Mouse (Mus musculus) heart, embryonic 12.5 days (tissue): Measurements from ENCODE around the gene Tmem117. TPM values are rescaled to one million over a fixed set of nuclear protein-coding genes. Genes with fewer than 3 reads are reported as not detected.
A peak's percentile ranks its signal among the peaks of the same experiment; 100 is the strongest.

Experiments
- ATAC-seq: fragments of 200-750 bp; cut with Nextera tagmentation; 2 replicates; pipeline ENCODE4 v1.8.0; 2017; ENCODE audit warnings: moderate TSS enrichment, moderate library complexity; ENCODE audit not compliant: insufficient number of reproducible peaks, low FRiP score
- H3K27ac ChIP-seq: fragments of 300-500 bp; sonication (generic); 2 replicates; pipeline ENCODE4 v1.5.1; 2016; ENCODE audit warnings: mild to moderate bottlenecking, moderate library complexity; ENCODE audit not compliant: poor library complexity, severe bottlenecking
- H3K27me3 ChIP-seq: fragments of 300-500 bp; sonication (generic); replicated peaks from 2 replicates; pipeline ENCODE4 v1.6.1; 2016; ENCODE audit warnings: mild to moderate bottlenecking, moderate library complexity
- H3K36me3 ChIP-seq: fragments of 300-500 bp; sonication (generic); 2 replicates; pipeline ENCODE4 v1.6.1; 2016; ENCODE audit warnings: mild to moderate bottlenecking, moderate library complexity
- H3K4me1 ChIP-seq: fragments of 300-500 bp; sonication (generic); replicated peaks from 2 replicates; pipeline ENCODE4 v1.6.1; 2016; ENCODE audit warnings: mild to moderate bottlenecking
- H3K4me2 ChIP-seq: fragments of 300-500 bp; sonication (generic); 2 replicates; pipeline ENCODE4 v1.6.1; 2016; ENCODE audit warnings: mild to moderate bottlenecking, moderate library complexity
- H3K4me3 ChIP-seq: fragments of 300-500 bp; sonication (generic); 2 replicates; pipeline ENCODE4 v1.5.1; 2016; ENCODE audit warnings: mild to moderate bottlenecking
- H3K9ac ChIP-seq: fragments of 300-500 bp; sonication (generic); 2 replicates; pipeline ENCODE4 v1.6.1; 2016; ENCODE audit warnings: mild to moderate bottlenecking, moderate library complexity
- H3K9me3 ChIP-seq: fragments of 300-500 bp; sonication (generic); replicated peaks from 2 replicates; pipeline ENCODE4 v1.6.1; 2016; ENCODE audit warnings: mild to moderate bottlenecking, moderate library complexity
- WGBS: fragments of 180-500 bp; shearing (Covaris S2); methylation state at CpG from one replicate; pipeline ENCODE4 v1.1.7; 2016; 5-methylcytosine and 5-hydroxymethylcytosine counted together
- polyA plus RNA-seq: library from polyadenylated mRNA; unstranded; fragments of >200 nt; fragmentation: Nextera tagmentation; extraction: Ambion mirVana; gene quantifications from 2 replicates; pipeline ENCODE4 v1.2.1, GENCODE M21; 2016

The Tmem117 gene
- polyA plus RNA-seq, 1 experiment from 2014 or later = 1.7 TPM

- H3K36me3 ChIP-seq = no peaks in the 10 kb centered on the region
- 22% methylated on average over 3 of the region's 3 CpGs for WGBS
- H3K4me2 ChIP-seq = no peak overlapping the region
- H3K27me3 ChIP-seq = no peaks in the 10 kb centered on the region
- no peaks in the 10 kb centered on the region; the same call in 1 of the 2 replicates for H3K4me1 ChIP-seq
- H3K9ac ChIP-seq = no peak overlapping the region
- no peaks in the 10 kb centered on the region for H3K9me3 ChIP-seq
- ATAC-seq = no peak
- no peak overlapping the region for H3K27ac ChIP-seq
- no peak overlapping the region for H3K4me3 ChIP-seq
Observed at GRCm38 (mm10) chr15:94601339-94601738, 27.7 kb upstream of the Tmem117 start.

- Histone ChIP-seq H3K4me2 (no peak overlapping the region), H3K9me3 (no peaks in the 10 kb centered on the region), H3K27ac (no peak overlapping the region), H3K36me3 (no peaks in the 10 kb centered on the region), H3K4me1 (no peaks in the 10 kb centered on the region; the same call in 1 of the 2 replicates), H3K4me3 (no peak overlapping the region), H3K9ac (no peak overlapping the region), H3K27me3 (no peaks in the 10 kb centered on the region)
- no peak for ATAC-seq
- 65% methylated on average over 3 of the region's 3 CpGs for WGBS
Observed at GRCm38 (mm10) chr15:94602441-94602840, 26.6 kb upstream of the Tmem117 start.

GRCm38 (mm10) chr15:94607768-94608167 is 21.3 kb upstream of the Tmem117 start:
- H3K4me1 ChIP-seq = no peaks in the 10 kb centered on the region
- no peaks in the 10 kb centered on the region for H3K36me3 ChIP-seq
- no peak overlapping the region for H3K9ac ChIP-seq
- no peak overlapping the region for H3K4me3 ChIP-seq
- H3K27me3 ChIP-seq = no peaks in the 10 kb centered on the region
- H3K9me3 ChIP-seq = no peaks in the 10 kb centered on the region
- H3K4me2 ChIP-seq = no peak overlapping the region
- no peak overlapping the region for H3K27ac ChIP-seq
- WGBS = 88% methylated on average over 8 of the region's 8 CpGs
- no peak for ATAC-seq

GRCm38 (mm10) chr15:94616036-94616435 is 13.0 kb upstream of the Tmem117 start:
- H3K27ac ChIP-seq = no peak overlapping the region
- no peak overlapping the region for H3K4me2 ChIP-seq
- no peak overlapping the region for H3K4me3 ChIP-seq
- H3K4me1 ChIP-seq = no peaks in the 10 kb centered on the region
- no peaks in the 10 kb centered on the region for H3K9me3 ChIP-seq
- no peak for ATAC-seq
- no peaks in the 10 kb centered on the region for H3K27me3 ChIP-seq
- WGBS = 84% methylated on average over 11 of the region's 11 CpGs
- H3K36me3 ChIP-seq = no peaks in the 10 kb centered on the region
- no peak overlapping the region for H3K9ac ChIP-seq

- H3K4me3 ChIP-seq = no peak overlapping the region
- no peak for ATAC-seq
- no peak overlapping the region for H3K4me2 ChIP-seq
- 0 out of 2 replicates have a peak, but pooled peaks cover under 1% of the 10 kb centered on the region for H3K27me3 ChIP-seq
- no peak overlapping the region for H3K9ac ChIP-seq
- no peak overlapping the region for H3K27ac ChIP-seq
- no peaks in the 10 kb centered on the region for H3K4me1 ChIP-seq
- no peaks in the 10 kb centered on the region; the same call in 1 of the 2 replicates for H3K9me3 ChIP-seq
- H3K36me3 ChIP-seq = no peaks in the 10 kb centered on the region
Observed at GRCm38 (mm10) chr15:94620909-94621308, 8.1 kb upstream of the Tmem117 start.

- no peak overlapping the region for H3K27ac ChIP-seq
- H3K4me1 ChIP-seq = no peaks in the 10 kb centered on the region
- H3K4me2 ChIP-seq = peak overlapping the region; percentile 94
- H3K9me3 ChIP-seq = no peaks in the 10 kb centered on the region; the same call in 1 of the 2 replicates
- 49% methylated on average over 2 of the region's 2 CpGs for WGBS
- peak overlapping the region; percentile 83 for H3K9ac ChIP-seq
- no peaks in the 10 kb centered on the region for H3K36me3 ChIP-seq
- peaks cover 43% of the 10 kb centered on the region for H3K27me3 ChIP-seq
- ATAC-seq = no peak
- H3K4me3 ChIP-seq = peak overlapping the region; percentile 73
Observed at GRCm38 (mm10) chr15:94628463-94628829, 586 bp upstream of the Tmem117 start.

- H3K4me2 ChIP-seq = no peak overlapping the region
- H3K4me1 ChIP-seq = 0 out of 2 replicates have a peak, but pooled peaks cover 4% of the 10 kb centered on the region
- ATAC-seq = no peak
- H3K36me3 ChIP-seq = no peaks in the 10 kb centered on the region
- no peak overlapping the region for H3K9ac ChIP-seq
- H3K9me3 ChIP-seq = no peaks in the 10 kb centered on the region
- H3K27me3 ChIP-seq = peaks cover 43% of the 10 kb centered on the region
- no peak overlapping the region for H3K27ac ChIP-seq
- no peak overlapping the region for H3K4me3 ChIP-seq
- 75% methylated on average over 4 of the region's 4 CpGs for WGBS
Observed at GRCm38 (mm10) chr15:94630553-94630952, 1.5 kb downstream of the Tmem117 start.

- Histone ChIP-seq H3K9me3 (no peaks in the 10 kb centered on the region), H3K27me3 (peaks cover 18% of the 10 kb centered on the region), H3K9ac (no peak overlapping the region), H3K36me3 (no peaks in the 10 kb centered on the region), H3K27ac (no peak overlapping the region), H3K4me1 (0 out of 2 replicates have a peak, but pooled peaks cover 4% of the 10 kb centered on the region), H3K4me2 (no peak overlapping the region), H3K4me3 (no peak overlapping the region)
- ATAC-seq = no peak
- WGBS = 31% methylated on average over 11 of the region's 11 CpGs
Observed at GRCm38 (mm10) chr15:94634524-94634923, 5.5 kb downstream of the Tmem117 start.

GRCm38 (mm10) chr15:94638207-94638606 is 9.2 kb downstream of the Tmem117 start:
- 0 out of 2 replicates have a peak, but pooled peaks cover 4% of the 10 kb centered on the region for H3K4me1 ChIP-seq
- no peak overlapping the region for H3K4me3 ChIP-seq
- H3K36me3 ChIP-seq = no peaks in the 10 kb centered on the region
- no peak for ATAC-seq
- no peak overlapping the region for H3K4me2 ChIP-seq
- no peak overlapping the region for H3K9ac ChIP-seq
- H3K27ac ChIP-seq = no peak overlapping the region
- no peaks in the 10 kb centered on the region for H3K27me3 ChIP-seq
- WGBS = 86% methylated on average over 2 of the region's 2 CpGs
- H3K9me3 ChIP-seq = no peaks in the 10 kb centered on the region

GRCm38 (mm10) chr15:94639126-94639525 is 10.1 kb downstream of the Tmem117 start:
- Histone ChIP-seq H3K4me3 (no peak overlapping the region), H3K27ac (no peak overlapping the region), H3K9ac (no peak overlapping the region), H3K9me3 (no peaks in the 10 kb centered on the region), H3K4me2 (no peak overlapping the region), H3K36me3 (no peaks in the 10 kb centered on the region), H3K4me1 (0 out of 2 replicates have a peak, but pooled peaks cover 4% of the 10 kb centered on the region), H3K27me3 (no peaks in the 10 kb centered on the region)
- ATAC-seq = no peak
- 80% methylated on average over 2 of the region's 2 CpGs for WGBS

GRCm38 (mm10) chr15:94646012-94646411 is 17.0 kb downstream of the Tmem117 start:
- Histone ChIP-seq H3K27me3 (no peaks in the 10 kb centered on the region), H3K9me3 (no peaks in the 10 kb centered on the region), H3K4me1 (peaks cover 11% of the 10 kb centered on the region), H3K4me2 (no peak overlapping the region), H3K36me3 (no peaks in the 10 kb centered on the region), H3K9ac (no peak overlapping the region), H3K4me3 (no peak overlapping the region), H3K27ac (no peak overlapping the region)
- 66% methylated on average over 6 of the region's 6 CpGs for WGBS
- ATAC-seq = no peak

GRCm38 (mm10) chr15:94648430-94648829 is 19.4 kb downstream of the Tmem117 start:
- Histone ChIP-seq H3K4me3 (no peak overlapping the region), H3K36me3 (no peaks in the 10 kb centered on the region), H3K9ac (no peak overlapping the region), H3K27ac (no peak overlapping the region), H3K9me3 (no peaks in the 10 kb centered on the region), H3K4me1 (peaks cover 11% of the 10 kb centered on the region), H3K27me3 (0 out of 2 replicates have a peak, but pooled peaks cover 5% of the 10 kb centered on the region), H3K4me2 (no peak overlapping the region)
- WGBS = 84% methylated on average over 8 of the region's 8 CpGs
- no peak for ATAC-seq
